Mouse (Mus musculus) T-helper 2 cell (primary cell): Measurements from ENCODE around the gene Nptx1.

Experiments used
- in situ Hi-C: fragments of 300-600 bp; cut with MboI, MseI; formaldehyde crosslinking; loops from one replicate; pipeline ENCODE4 v1.15.1; 2025; ENCODE audit warnings: high pct_unique_total_duplicates

Nptx1 gene

GRCm38 (mm10) chr11:119551468-119551867, 3.9 kb upstream of the Nptx1 start:
- in situ Hi-C loops: no loop called here

GRCm38 (mm10) chr11:119550546-119551335, 3.2 kb upstream of the Nptx1 start:
- in situ Hi-C loops: no loop called here

GRCm38 (mm10) chr11:119549371-119549811, 1.8 kb upstream of the Nptx1 start:
- in situ Hi-C loops: no loop called here

- in situ Hi-C loops: no loop called here
These were observed 1.3 kb upstream of the Nptx1 start for GRCm38 (mm10) chr11:119548741-119549370.

- in situ Hi-C loops: no loop called here
These were observed 518 bp upstream of the Nptx1 start for GRCm38 (mm10) chr11:119547951-119548591.

DNA sequence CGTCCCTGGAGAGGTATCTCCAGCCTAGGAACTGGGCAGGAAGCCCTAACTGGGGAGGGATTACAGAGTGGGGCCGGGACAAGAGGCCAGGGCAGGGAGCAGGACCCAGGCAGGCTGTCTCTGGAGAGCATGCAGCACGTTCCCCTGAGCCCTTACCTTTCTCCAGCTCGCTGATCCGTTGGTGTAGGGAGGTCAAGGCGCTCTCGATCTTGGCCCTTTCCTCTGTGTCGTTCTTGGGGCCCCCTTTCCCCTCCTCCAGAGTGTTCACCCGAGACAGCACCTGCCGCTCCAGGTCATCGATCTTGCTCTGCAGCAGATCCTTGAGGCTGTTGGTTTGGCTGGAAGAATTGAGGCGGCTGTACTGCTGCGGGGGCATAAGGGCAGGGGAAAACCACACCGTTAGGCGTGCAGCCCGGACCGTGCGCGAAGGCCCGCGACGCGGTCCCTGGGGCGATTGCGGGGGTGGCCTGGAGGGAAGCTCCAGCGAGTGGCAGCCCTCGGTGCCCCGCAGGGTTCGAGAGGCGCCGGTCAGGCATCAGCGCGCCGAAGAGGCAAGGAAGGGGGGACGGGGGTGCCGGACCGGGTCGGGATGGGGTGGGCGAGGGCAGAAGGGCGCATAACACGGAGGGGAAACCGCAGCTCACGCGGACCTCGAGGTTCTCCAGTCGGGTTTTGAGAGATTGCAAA, 914 bp downstream of the Nptx1 start:
- in situ Hi-C loops: no loop called here

DNA sequence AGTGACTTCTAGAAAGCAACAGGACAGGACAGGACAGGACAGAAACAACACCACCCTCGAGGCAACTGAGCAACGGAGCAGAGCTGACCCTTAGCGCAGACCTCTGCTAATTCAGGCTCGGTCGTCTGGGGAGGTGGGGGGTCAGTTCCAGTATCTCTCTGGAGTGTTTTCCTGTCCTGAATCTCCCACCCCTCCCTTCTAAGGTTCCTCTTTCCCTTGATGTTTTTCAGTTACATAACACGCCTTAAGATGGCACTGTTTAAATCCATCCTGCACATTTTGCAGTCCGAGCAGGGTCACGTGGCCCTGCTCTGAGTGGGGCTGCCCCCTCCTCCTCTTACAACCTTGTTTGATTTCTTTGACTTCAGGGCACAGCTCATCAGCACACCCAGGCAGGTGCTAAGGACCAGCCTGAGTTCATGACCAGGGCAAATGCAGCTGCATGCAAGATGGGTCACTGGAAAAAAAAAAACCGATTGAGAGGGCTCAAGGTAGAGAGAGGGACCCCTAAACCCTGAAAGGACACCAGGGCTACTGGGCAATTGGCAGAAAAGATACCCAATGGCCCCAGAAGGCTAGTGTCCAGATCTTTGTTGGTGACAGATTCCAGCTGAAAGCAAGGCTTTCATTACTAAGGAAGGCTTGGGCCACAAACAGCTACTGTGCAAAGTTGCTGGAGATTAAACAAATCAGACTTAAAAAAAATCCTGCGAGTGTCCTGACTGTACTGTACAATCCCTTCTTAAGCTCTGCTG, 1.6 kb downstream of the Nptx1 start:
- in situ Hi-C loops: no loop called here

DNA sequence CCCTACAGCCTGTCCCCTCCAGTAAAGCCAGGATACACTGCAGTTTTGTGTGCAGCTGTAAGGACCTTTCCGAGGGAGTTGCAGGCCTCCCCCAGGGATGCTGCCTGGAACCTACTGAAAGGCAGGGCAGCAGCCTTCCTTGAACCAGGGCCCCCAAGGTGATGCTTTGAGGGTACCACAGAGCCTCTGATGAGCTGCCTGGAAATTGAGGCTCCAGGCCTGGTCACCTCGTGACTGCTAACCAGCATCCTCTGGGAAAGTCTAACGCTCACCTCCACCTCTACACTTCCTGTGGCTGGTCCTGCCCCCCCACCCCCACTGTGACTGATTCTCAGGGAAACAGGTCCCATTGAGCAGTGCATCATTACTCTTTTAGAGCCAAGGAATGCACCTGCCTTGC, 2.3 kb downstream of the Nptx1 start:
- in situ Hi-C loops: no loop called here

- in situ Hi-C loops: no loop called here
These were observed 2.9 kb downstream of the Nptx1 start for GRCm38 (mm10) chr11:119544518-119545105.

DNA sequence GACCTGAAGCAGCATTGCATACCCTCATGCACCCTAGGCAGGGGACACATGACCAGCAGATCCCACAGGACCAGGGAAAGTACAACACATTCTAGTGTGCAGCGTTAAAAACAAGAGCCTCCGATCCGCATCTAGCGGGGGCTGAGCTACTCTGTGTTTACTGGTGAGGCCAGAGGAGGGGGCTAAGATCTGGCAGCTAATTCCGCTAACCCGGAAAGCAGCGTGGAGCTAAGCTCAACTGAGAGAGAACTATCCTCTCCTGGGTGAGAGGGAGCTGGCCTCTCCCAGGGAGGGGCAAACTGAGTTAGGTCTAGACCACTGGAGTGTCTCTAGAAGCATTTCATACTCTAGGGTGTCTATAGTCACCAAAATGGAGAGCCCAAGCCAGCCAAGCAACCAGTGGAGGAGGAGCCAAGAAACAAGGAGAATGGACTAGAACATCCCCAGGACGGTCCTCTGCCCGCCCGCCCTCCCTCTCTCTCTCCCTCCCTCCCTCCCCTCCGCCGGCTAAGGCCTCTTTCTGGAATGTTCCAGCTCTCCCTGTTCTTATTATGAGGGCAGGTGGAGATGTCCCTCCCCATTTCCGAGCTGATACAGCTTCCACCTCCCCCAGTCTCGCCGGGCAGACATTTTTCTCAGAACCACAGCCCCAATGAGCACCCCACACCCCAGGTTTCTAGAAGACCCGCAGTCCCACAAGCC, 3.6 kb downstream of the Nptx1 start:
- in situ Hi-C loops: no loop called here

DNA sequence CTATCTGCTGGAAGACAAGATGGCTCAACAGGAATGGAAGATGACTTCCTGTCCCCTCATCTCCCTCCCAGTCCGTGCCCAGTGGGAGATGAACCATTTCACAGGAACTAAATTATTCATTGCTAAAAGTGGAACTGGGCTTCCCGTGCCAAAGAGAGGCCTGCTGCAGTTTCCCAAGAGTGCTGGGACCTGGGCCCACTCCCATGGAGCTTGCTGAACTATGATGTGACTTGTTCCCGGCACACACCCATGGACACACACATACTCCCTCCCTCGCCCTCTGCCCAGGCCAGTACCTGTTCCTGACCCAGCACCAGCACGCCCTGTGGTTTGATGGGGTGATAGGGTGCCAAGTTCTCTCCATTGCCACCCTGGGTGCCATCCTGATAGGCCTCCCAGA, 4.7 kb downstream of the Nptx1 start:
- in situ Hi-C loops: no loop called here

DNA sequence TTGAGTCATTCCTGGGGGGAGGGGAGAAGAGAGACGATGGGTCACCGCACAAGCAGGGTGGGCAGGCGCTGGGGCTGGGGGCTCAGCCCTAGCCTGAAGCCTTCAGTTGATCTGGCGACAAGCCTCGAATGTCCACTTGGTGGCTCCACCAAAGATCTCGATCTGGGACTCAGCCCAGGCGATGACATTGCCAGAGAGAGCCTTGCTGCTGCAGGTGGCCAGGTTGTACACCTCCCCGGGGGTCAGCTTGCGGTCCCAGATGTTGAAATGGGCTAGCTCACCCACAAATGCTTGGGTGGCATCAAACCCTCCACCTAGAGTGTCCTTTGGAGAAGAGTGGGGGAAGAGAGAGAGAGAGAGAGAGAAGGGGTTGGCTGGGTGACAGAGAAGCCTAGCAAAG, 5.2 kb downstream of the Nptx1 start:
- in situ Hi-C loops: no loop called here

DNA sequence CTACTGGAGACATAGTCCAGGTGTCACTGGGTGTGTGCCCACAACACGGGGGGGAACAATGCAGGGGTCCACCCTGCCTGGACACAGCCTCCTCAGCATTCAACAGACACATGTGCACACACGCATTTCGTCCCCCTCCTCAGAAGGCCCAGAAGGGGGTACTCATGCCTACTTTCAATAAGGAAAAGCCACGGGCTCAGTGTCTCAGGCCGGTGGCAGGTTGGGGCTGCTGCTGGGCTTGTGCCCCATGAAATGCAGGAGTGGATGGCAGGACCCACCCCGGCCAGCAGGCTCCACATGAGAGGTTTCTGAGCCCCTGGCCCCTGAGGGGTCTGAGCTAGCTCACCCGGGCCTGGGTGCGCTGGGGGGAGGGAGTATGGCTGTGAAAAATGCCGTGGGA, 6.5 kb downstream of the Nptx1 start:
- in situ Hi-C loops: no loop called here

DNA sequence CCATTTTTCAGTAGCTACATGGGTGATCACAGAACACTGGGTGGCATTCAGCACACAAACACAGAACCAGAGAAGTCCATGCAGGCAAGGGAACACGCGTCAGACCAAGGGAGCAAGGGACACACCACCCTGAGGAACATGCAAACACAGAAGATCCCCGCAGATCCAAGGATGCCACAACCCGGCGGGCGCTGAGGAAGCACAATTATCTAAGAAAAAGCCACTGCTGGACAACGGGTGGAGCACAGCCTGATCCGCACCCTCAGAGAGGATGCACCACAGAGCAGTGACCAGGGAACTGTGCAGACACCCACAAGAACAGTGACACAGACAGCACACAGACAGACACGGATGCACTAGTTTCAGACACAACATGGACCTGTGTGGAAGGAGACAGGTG, 7.0 kb downstream of the Nptx1 start:
- in situ Hi-C loops: no loop called here

- in situ Hi-C loops: no loop called here
These were observed 7.6 kb downstream of the Nptx1 start for GRCm38 (mm10) chr11:119539944-119540343.

DNA sequence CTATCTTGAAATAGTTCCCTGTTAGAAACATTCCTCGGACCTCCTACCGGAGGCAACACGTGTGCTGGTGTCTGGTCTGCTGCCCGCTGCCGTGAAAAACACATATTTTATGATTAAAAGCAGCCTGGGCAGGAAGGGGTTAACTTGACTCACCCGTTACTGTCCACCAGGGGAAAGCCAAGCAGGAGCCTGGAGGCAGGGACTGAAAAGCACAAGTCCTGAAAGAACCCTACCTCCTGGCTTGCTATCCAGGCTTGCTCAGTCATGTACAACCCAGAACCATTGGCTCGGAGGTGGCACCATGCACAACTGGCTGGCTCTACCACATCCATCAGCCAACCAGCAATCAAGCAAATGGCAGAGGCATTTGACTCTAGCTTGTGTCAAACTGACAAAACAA, 13.8 kb downstream of the Nptx1 start:
- in situ Hi-C loops: no loop called here

DNA sequence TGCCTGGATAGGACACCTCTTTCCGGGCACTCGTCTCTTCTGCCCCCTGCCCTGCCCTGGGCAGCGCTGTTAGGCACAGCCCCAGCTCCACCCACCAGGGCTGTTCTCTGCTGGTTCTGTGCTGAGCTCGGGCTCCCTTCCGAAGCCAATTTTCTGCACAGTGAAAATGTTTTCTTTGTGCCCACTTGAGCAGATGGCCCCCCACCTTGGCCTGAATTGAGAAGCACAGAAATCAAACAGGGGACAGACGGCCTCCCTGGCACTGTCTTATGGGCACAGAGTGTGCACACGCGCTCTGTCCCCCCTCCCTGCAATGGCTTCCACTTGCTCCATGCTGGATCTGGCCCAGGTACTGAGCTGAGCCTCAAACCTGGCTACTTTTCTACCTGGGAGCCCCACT, 15.1 kb downstream of the Nptx1 start:
- in situ Hi-C loops: no loop called here

DNA sequence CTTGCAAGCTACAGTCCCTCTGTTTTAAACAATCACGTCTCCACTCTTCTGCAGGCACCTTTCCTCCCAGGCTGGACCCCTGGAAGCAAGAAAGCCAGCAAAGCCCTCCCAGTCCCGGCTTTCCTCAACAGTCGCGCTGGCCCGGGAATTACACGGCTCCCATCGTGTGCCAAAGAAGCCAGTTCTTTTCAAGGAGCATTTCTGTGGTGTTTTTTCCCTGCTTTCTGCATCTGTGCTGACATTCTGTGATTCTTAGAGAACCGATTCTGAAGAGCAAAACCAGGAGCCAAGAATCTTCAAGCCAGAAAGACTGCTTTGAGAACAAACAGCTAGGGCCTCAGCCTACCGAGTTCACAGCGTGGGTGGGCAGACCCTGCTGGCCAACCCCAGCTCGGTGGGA, 18.6 kb downstream of the Nptx1 start:
- in situ Hi-C loops: no loop called here

GRCm38 (mm10) chr11:119526068-119526966, 21.2 kb downstream of the Nptx1 start:
- in situ Hi-C loops: no loop called here
